Mouse (Mus musculus) lung, embryonic 16.5 days (tissue): ENCODE data around the gene Tbc1d15. TPM values are rescaled to one million over a fixed set of nuclear protein-coding genes. Genes with fewer than 3 reads are reported as not detected.

ENCODE experiments used
- ATAC-seq: fragments of 200-750 bp; cut with Nextera tagmentation; 2 replicates; pipeline ENCODE4 v1.8.0; 2017; ENCODE audit warnings: low read depth, mild to moderate bottlenecking, moderate library complexity
- H3K27ac ChIP-seq: fragments of 300-500 bp; sonication (generic); 2 replicates; pipeline ENCODE4 v1.5.1; 2014; ENCODE audit warnings: mild to moderate bottlenecking, control low read depth, low read length
- H3K27me3 ChIP-seq: fragments of 300-500 bp; sonication (generic); 2 replicates; pipeline ENCODE4 v1.6.1; 2014; ENCODE audit warnings: low read depth, low read length, mixed read lengths; ENCODE audit not compliant: control insufficient read depth, insufficient read depth
- H3K36me3 ChIP-seq: fragments of 300-500 bp; sonication (generic); 2 replicates; pipeline ENCODE4 v1.6.1; 2014; ENCODE audit warnings: low read length; ENCODE audit not compliant: control insufficient read depth, insufficient read depth
- H3K4me1 ChIP-seq: fragments of 300-500 bp; sonication (generic); replicated peaks from 2 replicates; pipeline ENCODE4 v1.6.1; 2014; ENCODE audit warnings: low read length, mixed read lengths; ENCODE audit not compliant: control insufficient read depth, insufficient read depth
- H3K4me2 ChIP-seq: fragments of 300-500 bp; sonication (generic); 2 replicates; pipeline ENCODE4 v1.6.1; 2014; ENCODE audit warnings: low read depth, low read length, control low read depth
- H3K4me3 ChIP-seq: fragments of 300-500 bp; sonication (generic); 2 replicates; pipeline ENCODE4 v1.5.1; 2014; ENCODE audit warnings: mild to moderate bottlenecking, low read length, control low read depth
- H3K9ac ChIP-seq: fragments of 300-500 bp; sonication (generic); 2 replicates; pipeline ENCODE4 v1.6.1; 2014; ENCODE audit warnings: low read length, control low read depth
- H3K9me3 ChIP-seq: fragments of 300-500 bp; sonication (generic); 2 replicates; pipeline ENCODE4 v1.6.1; 2016; ENCODE audit warnings: low read length; ENCODE audit not compliant: control insufficient read depth
- WGBS: fragments of 180-500 bp; shearing (Covaris S2); extraction: QIAGEN DNeasy Blood & Tissue Kit; methylation state at CpG from one replicate; pipeline ENCODE4 v1.1.7; 2014; 5-methylcytosine and 5-hydroxymethylcytosine counted together
- polyA plus RNA-seq: library from polyadenylated mRNA; unstranded; fragments of >200 nt; fragmentation: Nextera tagmentation; extraction: Ambion mirVana; gene quantifications from 2 replicates; pipeline ENCODE4 v1.2.1, GENCODE M21; 2015

Gene Tbc1d15
- polyA plus RNA-seq: 56.2 and 61.9 TPM in 2 replicates

DNA sequence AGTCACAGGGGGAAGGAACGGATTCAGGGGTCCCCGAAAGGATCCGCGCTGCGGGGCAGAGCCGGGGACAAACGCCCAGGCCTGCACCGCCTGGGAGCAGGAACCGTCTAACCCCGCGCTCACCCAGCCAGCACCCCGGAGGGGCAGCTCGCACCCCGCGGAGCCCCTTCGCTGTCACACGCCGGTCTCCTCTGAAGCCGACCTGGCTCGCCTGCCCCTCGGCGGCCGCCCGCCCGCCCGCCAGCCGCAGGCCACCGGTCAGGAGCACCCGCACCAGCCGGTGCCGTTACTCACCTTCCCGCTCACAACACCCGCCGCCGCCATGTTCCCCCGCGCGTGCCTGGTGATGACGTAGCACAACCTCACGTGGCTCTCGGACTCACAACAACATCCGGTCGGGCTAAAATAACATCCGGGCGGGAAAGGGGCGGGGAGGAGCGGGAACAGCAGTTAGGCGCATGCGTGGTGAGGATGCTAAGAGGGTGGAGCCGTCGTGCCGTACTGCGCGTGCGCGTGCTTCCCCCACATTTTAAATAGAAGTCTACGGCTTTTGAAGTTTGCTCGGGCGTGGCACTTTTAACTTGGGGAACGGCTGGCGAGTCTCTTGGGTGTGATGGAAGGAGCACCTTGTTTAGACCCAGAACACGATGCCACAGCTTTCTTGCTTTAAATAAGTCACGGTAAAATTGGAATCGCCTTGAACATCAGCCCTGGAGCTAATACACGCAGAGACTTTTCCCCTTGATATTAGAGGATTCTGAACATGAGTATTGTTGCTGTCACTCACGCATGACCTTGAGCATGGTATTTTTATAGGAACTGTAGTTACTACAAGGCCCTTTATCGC is at the start of gene Tbc1d15:
TSS of gene Tbc1d15 (minus strand) at position 380 of the 847 bp plus-strand sequence.
- Histone ChIP-seq H3K4me3 (peak within 1 kb of the TSS; percentile 78), H3K9ac (peak within 1 kb of the TSS; percentile 87), H3K4me2 (peak within 1 kb of the TSS; percentile 82), H3K9me3 (no peaks in the 10 kb centered on the region), H3K27me3 (no peaks in the 10 kb centered on the region), H3K36me3 (no peaks in the 10 kb centered on the region), H3K27ac (peak within 1 kb of the TSS; percentile 77), H3K4me1 (peaks cover 8% of the 10 kb centered on the region)
- under 1% methylated on average over 51 of the region's 67 CpGs for WGBS
- peak; percentile 98 for ATAC-seq

DNA sequence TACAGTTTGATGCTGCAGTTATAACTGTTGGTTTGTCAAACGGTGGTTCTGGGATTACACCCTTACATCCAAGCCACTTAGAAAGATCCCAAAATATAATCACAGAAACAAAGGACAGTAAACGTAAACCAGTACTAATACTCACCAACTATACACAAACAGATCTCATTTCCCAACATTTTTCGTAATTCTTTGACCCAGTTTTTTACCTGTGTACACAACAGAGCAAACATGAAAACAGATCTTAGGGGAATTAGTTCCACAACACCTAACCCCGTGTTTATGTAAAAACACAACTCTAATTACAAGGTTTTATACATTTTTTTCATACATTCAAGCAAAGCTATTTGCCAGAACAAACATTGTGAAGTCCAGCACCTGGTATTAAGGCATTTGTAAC is 47.4 kb upstream of the Tbc1d15 start:
- no peak for ATAC-seq
- no peaks in the 10 kb centered on the region for H3K9me3 ChIP-seq
- H3K27me3 ChIP-seq: no peaks in the 10 kb centered on the region
- WGBS: 87% methylated on average over 4 of the region's 4 CpGs
- H3K27ac ChIP-seq: no peak overlapping the region
- H3K4me1 ChIP-seq: no peaks in the 10 kb centered on the region
- H3K4me3 ChIP-seq: no peak overlapping the region
- H3K9ac ChIP-seq: no peak overlapping the region
- H3K4me2 ChIP-seq: no peak overlapping the region
- H3K36me3 ChIP-seq: peaks cover 28% of the 10 kb centered on the region

DNA sequence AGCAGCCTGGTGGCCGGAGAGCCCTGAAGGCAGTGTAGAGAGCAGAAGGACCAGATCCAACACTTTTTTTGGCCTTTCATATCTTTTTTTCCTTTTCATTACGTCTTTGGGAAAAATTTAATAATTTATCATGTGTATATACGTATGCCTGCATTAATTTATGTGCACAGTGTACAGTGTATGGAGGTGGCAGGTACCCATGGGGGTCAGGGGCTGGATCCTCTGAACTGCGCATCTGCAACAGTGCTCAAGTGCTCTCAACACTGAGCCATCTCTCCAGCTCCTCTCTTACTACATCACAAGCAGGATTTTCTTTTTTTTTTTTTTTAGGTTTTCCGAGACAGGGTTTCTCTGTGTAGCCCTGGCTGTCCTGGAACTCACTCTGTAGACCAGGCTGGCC is 46.3 kb upstream of the Tbc1d15 start:
- H3K9me3 ChIP-seq: no peaks in the 10 kb centered on the region
- ATAC-seq: no peak
- WGBS: 84% methylated on average over 5 of the region's 5 CpGs
- no peaks in the 10 kb centered on the region for H3K4me1 ChIP-seq
- no peak overlapping the region for H3K4me2 ChIP-seq
- no peaks in the 10 kb centered on the region for H3K27me3 ChIP-seq
- H3K9ac ChIP-seq: no peak overlapping the region
- no peak overlapping the region for H3K4me3 ChIP-seq
- H3K27ac ChIP-seq: no peak overlapping the region
- peaks cover 30% of the 10 kb centered on the region for H3K36me3 ChIP-seq

DNA sequence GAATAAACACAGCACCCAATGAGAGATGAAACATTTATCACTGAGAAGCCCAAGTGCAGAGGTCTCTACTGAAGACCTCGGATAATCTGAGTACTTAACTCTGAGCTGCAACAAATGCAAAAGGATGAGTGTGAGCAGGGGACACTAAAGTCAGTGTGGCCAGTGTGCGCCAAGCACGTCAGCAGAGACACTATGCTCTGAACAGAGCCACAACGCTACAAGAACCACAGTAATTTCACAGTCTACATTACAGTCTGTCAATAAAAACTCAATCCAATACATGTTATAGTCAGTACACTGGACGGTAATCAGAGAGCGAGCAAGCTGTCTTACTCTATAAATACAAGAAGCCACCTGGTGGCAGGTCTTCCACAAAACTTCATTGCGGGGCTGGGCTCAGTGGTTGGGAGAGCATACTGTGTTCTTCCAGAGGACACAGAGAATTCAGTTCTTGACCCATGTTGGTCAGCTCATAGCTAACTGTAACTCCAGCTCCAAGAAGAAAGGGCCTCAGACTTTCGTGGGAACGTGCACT is 45.2 kb upstream of the Tbc1d15 start:
- H3K36me3 ChIP-seq: peaks cover 39% of the 10 kb centered on the region
- no peaks in the 10 kb centered on the region for H3K4me1 ChIP-seq
- no peaks in the 10 kb centered on the region for H3K27me3 ChIP-seq
- WGBS: 74% methylated on average over 9 of the region's 9 CpGs
- no peak overlapping the region for H3K4me3 ChIP-seq
- H3K4me2 ChIP-seq: no peak overlapping the region
- no peak overlapping the region for H3K9ac ChIP-seq
- no peak overlapping the region for H3K27ac ChIP-seq
- no peaks in the 10 kb centered on the region for H3K9me3 ChIP-seq
- no peak for ATAC-seq

DNA sequence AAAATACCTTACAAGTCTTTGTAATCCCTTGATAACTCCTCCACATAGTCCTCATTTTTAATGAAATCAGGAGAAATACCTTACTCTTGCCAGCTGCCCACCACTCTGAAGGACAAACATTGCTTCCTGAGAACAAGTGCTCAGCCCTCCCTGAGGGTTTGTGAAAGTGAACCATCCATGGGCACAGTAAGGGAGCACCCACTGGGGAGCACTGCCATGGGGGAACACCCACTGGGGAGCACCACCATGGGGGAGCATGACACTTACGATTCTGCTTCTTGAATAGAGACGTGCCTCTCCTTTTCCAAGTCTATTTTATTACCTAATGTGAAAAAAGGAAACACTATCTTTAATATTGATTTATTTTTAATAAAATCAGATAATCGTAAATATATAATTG is 43.9 kb upstream of the Tbc1d15 start:
- Histone ChIP-seq H3K27me3 (no peaks in the 10 kb centered on the region), H3K4me3 (no peak overlapping the region), H3K9ac (no peak overlapping the region), H3K4me1 (no peaks in the 10 kb centered on the region), H3K27ac (no peak overlapping the region), H3K36me3 (peaks cover 35% of the 10 kb centered on the region), H3K9me3 (no peaks in the 10 kb centered on the region), H3K4me2 (no peak overlapping the region)
- 91% methylated on average over 3 of the region's 3 CpGs for WGBS
- ATAC-seq: no peak

DNA sequence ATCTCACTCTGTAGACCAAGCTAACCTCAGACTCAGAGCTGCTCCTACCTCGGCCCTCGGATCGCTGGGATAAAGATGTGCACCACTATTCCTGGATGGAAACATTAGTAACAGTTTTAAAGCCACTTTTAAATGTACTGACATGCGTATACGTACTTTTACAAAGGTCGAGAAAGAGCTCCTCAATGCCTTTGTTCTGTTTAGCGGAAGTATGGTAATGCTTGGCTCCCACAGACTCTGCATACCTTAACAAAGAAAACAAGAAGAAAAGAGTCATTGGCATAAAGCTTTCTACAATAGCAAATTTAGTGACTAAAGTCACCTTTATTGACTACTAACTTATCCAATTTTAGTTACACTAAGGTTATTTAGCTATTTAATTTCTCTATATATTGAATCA is 43.4 kb upstream of the Tbc1d15 start:
- Histone ChIP-seq H3K27me3 (no peaks in the 10 kb centered on the region), H3K4me2 (no peak overlapping the region), H3K4me3 (no peak overlapping the region), H3K9me3 (no peaks in the 10 kb centered on the region), H3K27ac (no peak overlapping the region), H3K36me3 (peaks cover 31% of the 10 kb centered on the region), H3K4me1 (no peaks in the 10 kb centered on the region), H3K9ac (no peak overlapping the region)
- no peak for ATAC-seq
- WGBS: 94% methylated on average over 7 of the region's 7 CpGs

DNA sequence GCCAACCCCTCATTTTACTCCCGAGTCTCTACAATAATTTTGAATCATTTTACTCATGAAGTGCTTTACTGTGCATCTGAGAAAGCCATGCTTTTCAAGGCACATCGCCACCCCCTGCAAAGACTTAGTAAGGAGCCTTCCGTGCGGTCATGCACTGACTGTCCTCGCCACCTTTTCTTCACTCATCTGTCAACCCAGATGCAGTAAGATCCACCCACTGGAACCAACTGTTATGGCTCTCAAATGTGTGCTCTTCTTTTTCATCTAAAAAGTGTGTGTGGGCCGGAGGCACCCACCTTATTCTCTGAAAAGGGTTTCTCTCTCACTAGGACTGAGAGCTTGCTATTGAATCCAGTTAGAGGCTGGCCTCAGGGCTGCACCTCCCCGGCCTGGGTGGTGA is 42.7 kb upstream of the Tbc1d15 start:
- H3K9me3 ChIP-seq: no peaks in the 10 kb centered on the region
- H3K27me3 ChIP-seq: no peaks in the 10 kb centered on the region
- H3K4me3 ChIP-seq: no peak overlapping the region
- no peak overlapping the region for H3K27ac ChIP-seq
- no peaks in the 10 kb centered on the region for H3K4me1 ChIP-seq
- 92% methylated on average over 7 of the region's 7 CpGs for WGBS
- no peak for ATAC-seq
- peaks cover 28% of the 10 kb centered on the region for H3K36me3 ChIP-seq
- no peak overlapping the region for H3K4me2 ChIP-seq
- H3K9ac ChIP-seq: no peak overlapping the region

DNA sequence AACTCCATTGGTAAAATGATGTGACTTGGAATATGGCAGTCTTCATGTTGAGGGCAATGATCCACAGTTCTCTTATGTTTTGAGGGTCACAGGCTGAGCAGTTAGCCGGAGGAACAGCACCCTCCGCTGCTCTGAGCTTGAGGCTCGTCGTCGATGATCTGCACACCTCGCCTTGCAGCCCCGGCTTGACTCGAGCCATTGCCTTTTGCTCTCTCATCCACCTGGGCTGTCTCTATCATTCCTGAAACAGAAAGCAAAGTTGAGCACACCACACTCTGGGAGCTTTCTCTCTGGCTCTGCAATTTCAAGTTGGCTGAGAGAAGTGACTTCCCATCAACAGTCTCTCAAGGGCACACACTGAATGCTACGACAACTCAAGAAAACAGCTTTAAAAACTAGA is 39.4 kb upstream of the Tbc1d15 start:
- H3K4me1 ChIP-seq: no peaks in the 10 kb centered on the region
- no peak for ATAC-seq
- H3K27me3 ChIP-seq: no peaks in the 10 kb centered on the region
- no peak overlapping the region for H3K4me3 ChIP-seq
- H3K9me3 ChIP-seq: no peaks in the 10 kb centered on the region
- no peak overlapping the region for H3K4me2 ChIP-seq
- H3K9ac ChIP-seq: no peak overlapping the region
- 92% methylated on average over 9 of the region's 9 CpGs for WGBS
- peaks cover 32% of the 10 kb centered on the region for H3K36me3 ChIP-seq
- no peak overlapping the region for H3K27ac ChIP-seq

DNA sequence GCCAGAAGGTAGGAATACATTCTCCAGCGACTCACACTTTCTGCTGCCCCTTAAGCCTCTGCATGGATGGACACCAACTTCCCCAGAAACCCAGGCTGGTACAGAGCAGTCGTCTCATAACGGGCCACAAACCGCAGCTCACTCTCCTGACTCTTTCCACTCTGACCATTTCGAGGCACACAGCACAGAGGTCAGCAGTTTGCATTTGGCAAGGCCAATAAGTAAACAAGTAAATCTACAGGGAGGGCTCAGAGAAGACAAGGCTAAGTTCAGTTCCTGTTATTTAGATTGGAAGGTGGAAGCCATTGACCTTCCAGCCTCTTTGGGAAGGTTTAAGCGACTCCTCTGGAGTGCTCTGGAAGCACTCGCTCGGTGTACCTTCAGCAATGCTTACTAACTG is 37.6 kb upstream of the Tbc1d15 start:
- 83% methylated on average over 8 of the region's 8 CpGs for WGBS
- peaks cover 23% of the 10 kb centered on the region for H3K36me3 ChIP-seq
- no peak overlapping the region for H3K4me3 ChIP-seq

More for the DNA sequence above, 37.6 kb upstream of the Tbc1d15 start:
- no peaks in the 10 kb centered on the region for H3K27me3 ChIP-seq
- H3K9ac ChIP-seq: no peak overlapping the region
- H3K4me2 ChIP-seq: no peak overlapping the region
- H3K9me3 ChIP-seq: no peaks in the 10 kb centered on the region
- no peak overlapping the region for H3K27ac ChIP-seq
- no peak for ATAC-seq
- no peaks in the 10 kb centered on the region for H3K4me1 ChIP-seq
